Mouse (Mus musculus) spleen, postnatal 0 days (tissue): ENCODE data around the gene Gsta1. TPM values are rescaled to one million over a fixed set of nuclear protein-coding genes. Genes with fewer than 3 reads are reported as not detected.

ENCODE experiments used
- polyA plus RNA-seq: library from polyadenylated mRNA; unstranded; fragments of >200 nt; fragmentation: Nextera tagmentation; extraction: Ambion mirVana; gene quantifications from 2 replicates; pipeline ENCODE4 v1.2.1, GENCODE M21; 2015

Gene Gsta1
- polyA plus RNA-seq: not detected in 2 replicates

DNA sequence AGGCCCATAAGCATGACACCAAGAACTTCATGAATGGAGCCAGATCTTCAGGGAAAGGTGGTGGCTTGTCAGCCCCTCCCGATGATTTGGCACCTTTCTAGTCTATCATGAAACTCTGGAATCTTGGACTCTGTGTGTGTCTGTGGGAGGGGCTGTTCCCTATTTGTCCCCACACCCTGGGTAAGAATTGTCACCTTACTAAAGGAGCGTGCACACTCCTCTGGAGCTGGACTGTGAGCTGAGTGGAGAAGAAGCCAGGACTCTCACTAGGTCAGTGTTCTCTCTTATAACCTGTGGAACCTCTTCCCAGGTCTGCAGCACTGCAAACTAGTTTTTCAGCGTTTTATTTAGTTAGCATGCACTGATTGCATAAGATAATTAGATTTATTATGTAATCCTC, at the start of gene Gsta1:
Gene Gsta1, plus strand, starts transcription at position 196 of the 400 bp plus-strand sequence.

DNA sequence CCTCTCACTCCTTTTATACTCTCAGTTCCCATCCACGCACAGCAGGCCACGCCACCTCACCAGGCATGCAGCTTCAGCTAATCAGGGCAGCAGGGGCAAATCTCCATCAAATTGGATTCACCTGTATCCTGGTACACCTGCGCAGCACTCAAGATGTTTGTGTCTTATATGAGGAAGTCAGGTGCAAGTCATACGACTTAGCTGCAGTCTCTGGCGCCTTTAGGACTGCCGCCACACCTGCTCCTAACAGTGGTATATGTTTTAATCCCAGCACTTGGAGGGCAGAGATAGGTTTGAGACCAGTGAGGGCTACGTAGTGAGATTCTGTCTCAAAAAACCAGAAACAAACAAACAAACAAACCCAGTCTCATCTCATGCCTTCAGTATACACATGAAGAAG, 48.0 kb upstream of the Gsta1 start, which contains the start of gene Gsta4:
Gene Gsta4, plus strand, starts transcription at position 301 of the 400 bp plus-strand sequence.

GRCm38 (mm10) chr9:78256914-78257313, 26.5 kb downstream of the Gsta1 start, which contains the start of gene Gm3776:
Gene Gm3776, plus strand, starts transcription at chr9:78257129.

GRCm38 (mm10) chr9:78289723-78290122, 59.3 kb downstream of the Gsta1 start, which contains the start of gene Gm10639:
Gene Gm10639, plus strand, starts transcription at chr9:78289923.

Other genes with a start within 250 kb of the Gsta1 start
- not detected in 2 replicates for gene Gcm1, start 178.7 kb upstream of the Gsta1 start, polyA plus RNA-seq
- 67.9 and 76.3 TPM in 2 replicates for gene Fbxo9, start 121.6 kb upstream of the Gsta1 start, polyA plus RNA-seq
- 7.6 and 8.2 TPM in 2 replicates for gene Ick, start 121.5 kb upstream of the Gsta1 start, polyA plus RNA-seq
- 18.0 and 18.9 TPM in 2 replicates for gene Gsta4, start 47.9 kb upstream of the Gsta1 start, polyA plus RNA-seq
- gene Gm3776, start 26.5 kb downstream of the Gsta1 start, polyA plus RNA-seq: not detected in 2 replicates
- not detected in 2 replicates for gene Gm10639, start 59.3 kb downstream of the Gsta1 start, polyA plus RNA-seq
- not detected in 2 replicates for gene Omt2a, start 84.1 kb downstream of the Gsta1 start, polyA plus RNA-seq
- not detected in 2 replicates for gene Omt2b, start 96.9 kb downstream of the Gsta1 start, polyA plus RNA-seq
- gene Gsta2, start 125.1 kb downstream of the Gsta1 start, polyA plus RNA-seq: not detected in 2 replicates
- not detected in 2 replicates for gene Dppa5a, start 137.5 kb downstream of the Gsta1 start, polyA plus RNA-seq
- gene Ooep, start 148.1 kb downstream of the Gsta1 start, polyA plus RNA-seq: 0.16 and 0.28 TPM in 2 replicates
- 0.07 TPM in 1 of 2 replicates, not detected in the other for gene Ddx43, start 165.1 kb downstream of the Gsta1 start, polyA plus RNA-seq
- gene Cgas, start 212.6 kb downstream of the Gsta1 start, polyA plus RNA-seq: 2.3 and 2.4 TPM in 2 replicates
- gene Mto1, start 217.6 kb downstream of the Gsta1 start, polyA plus RNA-seq: 18.8 and 21.3 TPM in 2 replicates
- gene Gm17324, start 218.1 kb downstream of the Gsta1 start, polyA plus RNA-seq: 1.3 and 1.8 TPM in 2 replicates